Mouse (Mus musculus) right cerebral cortex, postnatal 25 days (tissue): ENCODE results near the gene Slc44a4.
"Not testable (repeated sequence)": the region's sequence is repeated elsewhere in the genome, so short reads cannot be mapped to it uniquely, and the experiment has no call there.

Experiments
- DNase-seq: peaks from one replicate; pipeline ENCODE4 v3.0.0; 2022

The Slc44a4 gene

GRCm38 (mm10) chr17:34962841-34963240, 48.6 kb downstream of the Slc44a4 start:
- DNase-seq = no peak

- no peak for DNase-seq
These were observed 50.4 kb downstream of the Slc44a4 start for GRCm38 (mm10) chr17:34964640-34965049.

DNA sequence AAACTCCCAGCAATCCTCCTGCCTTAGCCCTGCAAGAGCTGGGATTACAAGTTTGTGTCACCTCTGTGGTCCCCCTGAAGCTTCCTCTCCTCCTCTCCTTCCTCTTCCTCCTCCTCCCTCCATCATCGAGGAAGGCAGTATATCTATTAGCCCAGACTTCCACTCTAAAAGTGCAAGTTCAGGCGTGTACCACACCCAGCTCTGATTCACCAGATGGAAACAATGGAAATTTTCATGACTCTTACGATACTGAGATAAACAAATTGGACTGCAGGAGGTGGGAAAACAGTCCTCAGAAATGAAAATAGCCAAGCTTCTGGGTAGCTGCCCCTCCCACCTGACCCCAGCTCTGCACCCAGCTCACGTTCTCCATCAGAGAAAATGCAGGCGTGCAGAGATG, 51.4 kb downstream of the Slc44a4 start:
- DNase-seq = no peak

DNA sequence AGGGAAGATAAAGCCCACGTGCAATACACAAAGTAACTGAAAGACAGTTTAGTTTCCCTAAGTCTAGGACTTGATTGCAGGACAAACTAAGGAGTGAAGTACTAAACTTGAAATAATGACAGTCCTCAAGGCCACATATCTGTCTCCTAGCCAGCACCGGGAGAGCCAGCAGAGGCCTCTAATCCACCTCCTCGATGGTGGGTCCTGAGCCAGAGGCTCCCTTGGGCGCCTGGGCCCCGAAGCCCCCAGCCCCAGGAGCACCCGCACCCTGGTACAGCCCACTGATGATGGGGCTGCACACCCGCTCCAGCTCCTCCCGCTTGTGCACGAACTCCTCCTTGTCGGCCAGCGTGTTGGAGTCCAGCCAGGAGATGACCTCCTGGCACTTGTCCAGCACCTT, 55.6 kb downstream of the Slc44a4 start, which contains the start of gene Gm20481:
TSS of gene Gm20481 (plus strand) at position 91 of the 400 bp plus-strand sequence.
- DNase-seq = not testable (repeated sequence)

DNA sequence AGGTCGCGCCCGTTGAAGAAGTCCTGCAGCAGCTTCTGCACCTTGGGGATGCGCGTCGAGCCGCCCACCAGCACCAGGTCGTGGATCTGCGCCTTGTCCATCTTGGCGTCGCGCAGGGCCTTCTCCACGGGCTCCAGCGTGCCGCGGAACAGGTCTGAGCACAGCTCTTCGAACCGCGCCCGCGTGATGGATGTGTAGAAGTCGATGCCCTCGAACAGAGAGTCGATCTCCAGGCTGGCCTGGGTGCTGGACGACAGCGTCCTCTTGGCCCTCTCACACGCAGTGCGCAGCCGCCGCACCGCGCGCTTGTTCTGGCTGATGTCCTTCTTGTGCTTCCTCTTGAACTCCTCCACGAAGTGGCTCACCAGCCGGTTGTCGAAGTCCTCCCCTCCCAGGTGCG, 56.6 kb downstream of the Slc44a4 start:
- DNase-seq = not testable (repeated sequence)

GRCm38 (mm10) chr17:34971694-34972068, 57.4 kb downstream of the Slc44a4 start:
- not testable (repeated sequence) for DNase-seq

- DNase-seq = peak; percentile 80
These were observed 57.9 kb downstream of the Slc44a4 start, which contains the start of the genes Hspa1a and Hspa1l for GRCm38 (mm10) chr17:34972069-34972749. Gene Hspa1a, minus strand, starts transcription at chr17:34972156. Gene Hspa1l, plus strand, starts transcription at chr17:34972703.

DNA sequence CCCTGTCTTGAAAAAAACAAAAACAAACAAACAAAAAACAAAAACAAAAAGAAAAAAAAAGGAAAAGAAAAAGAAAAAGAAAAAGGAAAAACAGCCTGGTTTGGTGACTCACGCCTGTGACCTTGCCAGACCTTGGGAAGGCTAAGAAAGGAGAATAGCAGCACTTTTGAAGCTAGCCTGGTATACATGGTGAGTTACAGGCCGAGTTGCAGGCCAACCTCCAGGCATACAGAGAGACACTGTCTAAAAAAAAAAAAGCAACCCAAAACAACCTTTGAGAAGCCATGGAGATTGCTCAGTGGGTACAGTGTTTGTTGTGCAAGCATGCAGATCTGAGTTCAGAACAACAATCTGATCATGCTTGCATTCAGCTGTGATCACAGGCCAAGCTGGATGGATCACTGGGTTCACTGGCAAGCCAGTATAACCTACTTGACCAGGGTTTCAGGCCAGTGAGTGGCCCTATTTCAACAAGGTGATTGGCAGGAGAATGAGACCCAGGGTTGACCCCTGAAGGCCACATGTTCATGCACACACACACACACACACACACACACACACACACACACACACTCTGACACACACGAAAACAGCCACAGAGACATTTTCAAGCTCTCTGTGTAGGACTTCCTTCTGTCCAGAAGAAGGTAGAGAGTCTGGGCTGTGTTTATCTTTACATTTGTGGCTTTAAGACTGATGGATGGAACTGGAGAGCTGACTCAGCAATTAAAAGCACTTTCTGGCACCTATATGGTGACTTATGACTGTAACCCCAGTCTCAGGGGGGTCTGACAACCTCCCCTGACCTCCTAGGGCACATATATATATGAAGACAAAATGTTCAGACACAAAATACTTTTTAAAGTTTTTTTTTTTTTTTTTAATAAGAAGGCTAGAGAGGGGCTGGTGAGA, 61.6 kb downstream of the Slc44a4 start:
- no peak for DNase-seq

DNA sequence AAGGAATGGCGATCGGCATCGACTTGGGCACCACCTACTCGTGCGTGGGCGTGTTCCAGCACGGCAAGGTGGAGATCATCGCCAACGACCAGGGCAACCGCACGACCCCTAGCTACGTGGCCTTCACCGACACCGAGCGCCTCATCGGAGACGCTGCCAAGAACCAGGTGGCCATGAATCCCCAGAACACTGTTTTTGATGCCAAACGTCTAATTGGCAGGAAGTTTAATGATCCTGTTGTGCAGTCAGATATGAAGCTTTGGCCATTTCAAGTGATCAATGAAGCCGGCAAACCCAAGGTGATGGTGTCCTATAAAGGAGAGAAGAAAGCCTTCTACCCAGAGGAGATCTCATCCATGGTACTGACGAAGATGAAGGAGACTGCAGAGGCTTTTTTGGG, 62.7 kb downstream of the Slc44a4 start:
- DNase-seq = no peak

DNA sequence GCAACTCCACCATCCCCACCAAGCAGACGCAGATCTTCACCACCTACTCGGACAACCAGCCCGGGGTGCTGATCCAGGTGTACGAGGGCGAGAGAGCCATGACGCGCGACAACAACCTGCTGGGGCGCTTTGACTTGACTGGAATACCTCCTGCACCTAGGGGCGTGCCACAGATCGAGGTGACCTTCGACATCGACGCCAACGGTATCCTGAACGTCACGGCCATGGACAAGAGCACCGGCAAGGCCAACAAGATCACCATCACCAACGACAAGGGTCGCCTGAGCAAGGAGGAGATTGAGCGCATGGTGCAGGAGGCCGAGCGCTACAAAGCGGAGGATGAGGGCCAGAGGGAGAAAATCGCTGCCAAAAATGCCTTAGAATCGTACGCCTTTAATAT, 64.0 kb downstream of the Slc44a4 start:
- DNase-seq = no peak

DNA sequence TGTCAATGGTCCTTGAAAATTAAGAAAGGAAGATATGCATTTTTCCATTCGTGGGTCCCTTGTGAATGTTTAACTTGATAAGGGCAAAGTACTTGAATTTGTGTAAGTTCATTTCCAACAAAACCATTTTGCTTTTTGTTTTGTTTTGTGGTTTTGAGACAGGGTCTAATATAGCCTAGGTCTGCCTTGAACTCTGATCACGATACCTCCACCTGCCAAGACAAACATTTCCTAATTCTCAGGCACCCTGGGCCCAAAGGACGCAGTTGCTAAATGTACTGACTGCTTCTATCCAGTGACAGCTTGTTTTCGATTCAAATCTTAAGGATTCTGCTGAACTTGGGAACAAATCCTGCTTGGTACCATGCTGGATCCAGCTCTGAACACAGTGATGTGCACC, 65.4 kb downstream of the Slc44a4 start:
- DNase-seq = no peak
